Mouse (Mus musculus): Measurements from ENCODE around the gene Hdac5.

Hdac5 gene

GRCm38 (mm10) chr11:102216056-102216885, 13.7 kb downstream of the Hdac5 start:
- DNase-seq (ENCODE audit: low read depth): no peak

DNA sequence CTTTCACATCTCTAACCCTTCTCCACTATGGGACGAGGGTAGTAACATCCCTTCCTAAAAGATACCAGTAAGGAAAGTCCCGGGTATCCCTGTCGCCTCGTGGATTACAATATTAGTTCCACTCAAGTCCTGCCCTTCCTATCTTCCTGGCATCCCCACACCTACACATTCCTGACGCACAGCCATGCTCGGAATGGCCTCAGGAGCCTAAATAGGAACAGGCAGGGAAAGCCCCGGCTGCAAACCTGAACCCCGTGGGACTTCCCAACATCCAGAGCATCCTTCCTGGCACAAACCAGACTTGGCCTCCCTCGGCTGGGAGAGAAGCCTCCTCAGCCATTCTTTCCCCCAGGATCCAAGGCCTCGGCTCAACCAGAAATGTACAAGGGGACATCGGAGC, 14.5 kb downstream of the Hdac5 start:
- DNase-seq (ENCODE audit: low read depth): no peak

- no peak for DNase-seq (ENCODE audit: low read depth)
Observed at GRCm38 (mm10) chr11:102214430-102215156, 15.4 kb downstream of the Hdac5 start.

GRCm38 (mm10) chr11:102211936-102212341, 18.0 kb downstream of the Hdac5 start:
- DNase-seq (ENCODE audit: low read depth): no peak

DNA sequence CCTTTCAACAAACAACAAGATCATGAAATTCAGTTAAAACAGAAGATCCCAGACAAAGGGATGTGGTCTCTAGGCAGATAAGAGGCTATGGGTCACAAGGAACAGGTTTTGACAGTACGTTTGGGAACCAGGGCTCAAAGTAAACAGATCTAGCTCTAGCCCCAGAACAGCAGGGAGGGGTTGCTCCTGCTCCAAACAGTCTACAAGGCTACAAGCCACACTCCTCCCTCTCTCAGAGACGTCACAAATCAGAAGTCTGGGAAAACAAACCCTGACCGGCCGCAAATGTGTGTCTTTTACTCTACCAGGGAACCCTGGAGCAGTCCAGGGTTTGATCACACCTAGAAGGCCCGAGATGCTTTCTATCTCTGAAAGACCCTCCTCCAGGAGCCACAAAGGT, 19.0 kb downstream of the Hdac5 start:
- no peak for DNase-seq (ENCODE audit: low read depth)

- DNase-seq (ENCODE audit: low read depth): no peak
Observed at GRCm38 (mm10) chr11:102210185-102210584, 19.8 kb downstream of the Hdac5 start.

DNA sequence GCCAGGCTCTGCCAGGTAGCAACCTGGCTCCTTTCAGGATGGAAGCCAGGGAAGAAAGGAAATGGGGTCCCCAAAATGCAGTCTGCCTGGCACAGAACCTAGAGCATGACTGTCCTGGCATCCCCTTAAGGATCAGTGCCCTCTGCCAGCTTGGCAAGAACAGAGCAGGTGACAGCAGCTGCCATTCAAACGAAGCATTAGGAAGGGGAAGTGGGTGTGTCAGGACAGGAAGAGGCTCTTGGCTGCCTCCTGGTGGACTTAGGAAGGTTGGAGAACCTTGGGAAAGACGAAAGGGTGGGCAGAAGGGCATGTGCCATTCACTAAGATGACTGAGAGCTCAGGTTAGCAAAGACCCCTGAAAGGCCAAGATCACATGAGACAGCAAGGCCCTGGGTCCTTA, 20.2 kb downstream of the Hdac5 start:
- peak; percentile 57 for DNase-seq (ENCODE audit: low read depth)

- DNase-seq (ENCODE audit: low read depth): no peak
Observed at GRCm38 (mm10) chr11:102208846-102209245, 21.1 kb downstream of the Hdac5 start.

DNA sequence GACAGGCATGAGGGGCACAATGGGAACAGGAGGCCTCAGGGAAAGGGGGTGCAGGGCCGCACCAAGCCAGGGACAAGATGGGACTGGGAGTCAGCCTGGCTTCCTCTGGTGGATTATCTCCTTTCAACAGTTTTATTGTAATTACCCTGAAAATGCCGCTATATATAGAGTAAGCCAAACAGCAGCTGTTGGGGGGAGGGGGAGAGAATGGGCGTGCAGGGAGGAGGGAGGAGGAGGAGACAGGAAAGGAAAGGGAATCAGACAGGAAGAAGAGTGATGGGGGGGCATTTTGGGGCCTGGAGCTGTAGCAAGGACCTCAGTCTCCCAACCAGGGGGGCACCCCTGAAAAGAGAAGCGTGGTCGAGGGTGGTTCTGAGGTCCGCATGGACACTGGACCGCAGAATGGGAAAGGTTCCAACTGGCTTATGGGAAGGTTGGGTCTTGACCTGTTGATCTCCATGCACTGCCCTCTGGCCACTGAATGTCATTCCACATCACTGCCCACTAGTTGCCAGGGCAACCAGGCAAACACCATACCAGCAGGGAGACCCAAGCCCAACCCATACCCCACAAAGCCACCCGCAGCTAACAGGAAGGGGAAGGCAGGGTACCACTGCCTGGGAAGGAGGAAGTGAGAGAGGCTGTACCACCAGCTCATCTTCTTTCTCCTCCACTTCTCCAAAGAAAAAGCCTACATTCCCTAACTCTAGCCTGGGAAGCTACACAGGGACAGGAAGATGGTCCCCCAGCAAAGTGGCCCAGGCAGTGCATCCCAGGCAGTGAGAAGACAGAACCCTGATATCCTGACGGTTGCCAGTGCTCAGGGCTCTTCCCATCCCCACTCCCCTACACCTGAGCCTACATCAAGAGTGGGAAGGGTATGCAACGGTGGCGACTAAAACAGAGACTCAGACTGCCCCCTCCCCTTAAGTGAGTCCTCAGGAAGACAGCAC, 21.9 kb downstream of the Hdac5 start:
- no peak for DNase-seq (ENCODE audit: low read depth)

DNA sequence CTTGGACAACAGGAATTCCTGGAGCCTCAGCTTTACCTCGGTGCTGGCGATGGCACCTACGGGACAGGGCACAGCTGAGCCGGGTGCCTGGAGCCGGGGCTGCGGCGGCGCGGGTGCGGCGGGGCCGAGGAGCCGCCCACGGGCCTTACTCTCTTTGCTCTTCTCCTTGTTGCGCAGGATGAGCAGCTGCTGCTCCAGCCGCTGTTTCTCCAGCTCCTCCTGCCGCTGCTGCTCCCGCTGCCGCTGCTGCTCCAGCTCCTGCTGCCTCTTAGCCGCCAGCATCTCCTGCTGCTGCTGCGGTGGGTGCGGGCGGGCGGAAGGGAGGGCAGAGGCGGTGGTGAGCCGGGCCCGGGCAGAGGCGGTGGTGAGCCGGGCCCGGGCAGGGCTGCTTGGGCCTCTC, 23.5 kb downstream of the Hdac5 start:
- DNase-seq (ENCODE audit: low read depth): no peak

- no peak for DNase-seq (ENCODE audit: low read depth)
Observed at GRCm38 (mm10) chr11:102201408-102201821, 28.6 kb downstream of the Hdac5 start.

GRCm38 (mm10) chr11:102199856-102200255, 30.1 kb downstream of the Hdac5 start:
- DNase-seq (ENCODE audit: low read depth): no peak

DNA sequence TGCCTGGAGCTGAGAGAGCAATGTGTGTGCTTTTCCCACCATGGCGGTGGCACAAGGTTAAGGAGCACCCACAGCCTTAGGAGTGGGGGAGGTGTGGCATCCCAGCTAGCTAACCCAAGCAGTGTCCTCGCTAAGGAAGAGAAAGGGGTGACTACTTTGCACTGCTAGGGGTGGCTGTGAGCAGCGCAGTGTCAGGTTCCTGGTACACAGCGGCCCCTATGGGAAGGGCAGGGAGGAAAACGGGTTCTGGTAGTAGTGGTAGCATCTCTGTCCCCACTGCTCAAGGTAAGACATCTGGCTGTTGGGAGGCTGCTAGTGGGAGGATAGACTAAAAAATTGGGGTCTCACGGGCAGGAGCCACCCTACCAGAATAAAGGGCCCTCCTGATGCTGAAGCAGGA, 31.7 kb downstream of the Hdac5 start:
- DNase-seq (ENCODE audit: low read depth): no peak

DNA sequence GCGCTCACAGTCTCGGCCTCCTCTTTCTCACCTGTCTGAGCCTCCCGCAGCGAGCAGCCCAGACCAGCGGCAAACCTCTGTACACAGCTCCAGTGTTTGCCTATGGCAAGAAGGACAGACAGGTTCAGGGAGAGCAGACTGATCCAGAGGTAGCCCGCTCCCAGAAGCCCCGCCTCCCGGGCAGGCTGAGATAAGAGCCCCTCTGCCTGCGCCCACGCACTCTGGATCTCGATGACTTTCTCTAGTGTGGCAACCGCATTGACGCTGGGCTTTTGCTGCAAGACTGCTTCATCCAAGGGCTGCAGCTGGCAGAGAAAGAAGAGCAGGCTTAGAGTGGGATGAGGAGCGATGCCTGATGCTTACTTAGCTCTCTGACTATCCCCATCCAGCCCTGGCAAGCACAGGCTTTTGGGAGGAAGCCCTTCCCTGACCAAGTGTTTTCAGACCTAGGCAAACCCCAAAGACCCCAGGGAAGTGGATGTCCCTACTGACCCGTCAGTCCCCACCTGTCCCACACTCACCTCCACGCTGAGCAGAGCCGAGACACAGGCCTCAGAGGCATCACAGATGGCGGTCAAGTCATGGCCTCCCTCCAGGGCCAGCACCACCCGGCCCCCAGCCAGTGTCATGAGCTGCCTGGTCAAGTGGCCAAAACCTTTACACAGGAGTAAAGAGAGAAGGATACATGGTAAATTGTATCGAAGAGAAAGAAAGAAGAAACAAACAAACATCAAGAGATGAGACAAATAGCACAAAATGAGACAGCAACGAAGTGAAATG, 33.8 kb downstream of the Hdac5 start:
- no peak for DNase-seq (ENCODE audit: low read depth)

DNA sequence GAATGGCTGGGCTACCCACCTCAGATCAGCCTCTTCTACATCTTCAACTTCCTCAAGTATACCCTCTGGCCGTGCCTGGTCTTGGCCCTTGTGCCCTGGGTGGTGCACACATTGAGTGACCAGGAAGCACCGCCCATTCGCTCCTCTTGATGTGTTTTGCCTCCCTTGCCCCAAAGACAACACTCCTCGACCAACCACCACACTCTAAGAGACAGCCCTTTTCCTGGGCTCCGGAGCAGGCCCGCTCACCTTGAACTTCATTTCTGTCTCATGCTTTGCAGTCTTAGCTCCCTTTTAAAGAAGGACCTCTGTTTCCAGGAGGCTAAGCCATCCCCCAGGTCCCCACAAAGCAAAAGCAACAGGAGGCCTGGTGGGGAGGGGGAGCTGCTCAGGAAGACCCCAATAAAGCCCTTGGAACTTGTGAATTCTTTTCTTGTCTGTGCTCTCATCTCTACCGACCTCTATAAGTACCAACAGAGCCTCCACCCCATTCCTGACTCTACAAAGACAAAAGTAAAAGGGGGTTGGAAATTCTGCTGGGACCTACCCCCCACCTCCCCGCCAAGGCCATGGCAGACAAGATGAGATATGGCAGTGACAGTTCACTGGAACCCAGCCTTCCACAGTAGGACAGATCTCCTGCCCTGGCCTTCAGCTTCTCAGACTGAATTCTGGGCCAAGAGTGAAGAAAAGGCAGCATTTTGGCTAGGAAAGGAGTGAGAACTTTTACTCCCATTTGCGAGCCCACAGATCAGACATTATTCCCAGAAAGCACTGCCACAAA, 36.1 kb downstream of the Hdac5 start:
- DNase-seq (ENCODE audit: low read depth): no peak

DNA sequence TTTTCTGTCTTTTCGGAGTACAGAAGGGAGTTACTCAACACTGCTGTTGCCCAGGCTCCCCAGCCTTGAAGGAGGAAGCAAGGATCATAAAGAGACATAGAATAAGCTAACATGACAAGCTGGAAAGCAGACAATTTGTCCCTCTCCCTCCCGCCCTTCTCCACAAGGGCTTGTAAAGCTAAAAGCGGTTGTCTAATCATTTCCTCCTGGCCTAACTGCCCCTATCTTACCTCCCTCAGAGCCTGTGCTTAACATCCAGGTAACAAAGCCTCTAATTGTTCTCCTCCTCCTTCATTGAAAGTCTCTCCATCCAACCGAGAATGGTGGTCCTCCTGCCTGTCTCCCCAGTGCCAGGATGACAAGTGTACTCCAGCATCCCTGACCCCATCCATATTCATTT, 39.1 kb downstream of the Hdac5 start:
- DNase-seq (ENCODE audit: low read depth): no peak

DNA sequence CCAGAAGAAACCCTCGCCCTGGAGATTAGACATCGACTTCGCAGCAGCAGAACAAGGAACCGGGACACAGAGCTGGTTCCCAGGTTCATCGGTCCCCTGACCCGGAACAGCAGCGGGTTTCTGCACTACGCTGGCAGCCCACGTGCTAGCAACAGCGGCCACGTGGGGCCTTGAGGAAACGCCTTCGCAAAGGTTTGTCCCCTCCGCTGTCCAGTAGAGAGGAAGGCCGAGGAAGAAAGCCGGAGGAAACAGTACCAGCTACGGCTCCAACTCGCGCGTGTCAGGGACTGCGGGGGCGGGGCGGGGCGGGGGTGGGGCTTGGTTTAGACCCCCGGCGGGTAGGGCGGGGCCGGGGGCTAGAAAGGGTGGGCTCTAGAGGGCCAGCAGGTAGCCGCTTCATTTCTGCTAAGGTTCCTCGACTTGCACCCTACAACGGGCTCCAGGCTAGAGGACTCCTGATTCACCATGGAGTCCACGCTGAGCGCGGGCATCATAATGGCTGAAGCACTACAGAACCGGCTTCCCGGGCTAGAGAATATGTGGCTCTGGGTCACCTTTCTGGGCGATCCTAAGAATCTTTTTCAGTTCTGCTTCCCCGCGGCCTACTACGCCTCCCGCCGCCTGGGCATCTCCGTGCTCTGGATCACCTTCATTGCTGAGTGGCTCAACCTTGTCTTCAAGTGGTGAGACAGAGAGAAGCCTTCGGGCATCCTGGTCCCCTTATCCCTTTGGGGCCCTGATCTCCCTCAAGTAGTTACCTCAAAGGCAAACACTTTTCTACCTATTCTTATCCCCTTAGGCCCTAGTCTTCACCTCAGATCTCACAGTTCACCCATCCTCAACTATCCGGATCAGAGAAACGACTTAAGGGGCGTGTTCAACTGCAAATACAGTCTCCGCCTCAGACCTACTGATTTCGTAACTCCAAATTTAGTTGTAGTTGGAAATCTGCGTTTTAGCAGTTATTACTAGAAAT, 40.2 kb downstream of the Hdac5 start, which contains the start of gene G6pc3:
Gene G6pc3, plus strand, starts transcription at position 160 of the 976 bp plus-strand sequence.
- peak; percentile 77 for DNase-seq (ENCODE audit: low read depth)

GRCm38 (mm10) chr11:102188980-102189379, 41.0 kb downstream of the Hdac5 start:
- DNase-seq (ENCODE audit: low read depth): no peak

DNA sequence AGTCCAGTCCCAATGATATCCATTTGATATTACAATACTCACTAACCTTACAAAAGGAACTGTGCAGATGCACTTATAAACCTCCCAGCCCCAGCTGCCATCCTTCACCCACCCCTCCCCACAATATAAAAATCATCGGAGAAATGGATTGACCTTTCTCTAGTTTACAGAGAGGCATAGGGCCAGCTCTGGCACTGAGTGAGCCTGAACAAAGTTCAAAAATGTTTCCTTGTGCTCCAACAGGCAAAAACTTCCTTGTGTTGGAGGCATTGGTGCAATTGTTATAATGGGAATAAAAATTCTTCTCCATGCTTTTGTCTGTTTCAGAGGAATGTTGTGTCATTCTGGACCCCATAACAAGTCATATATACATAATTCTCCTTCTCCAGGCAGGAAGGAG, 43.7 kb downstream of the Hdac5 start:
- DNase-seq (ENCODE audit: low read depth): no peak
